Mouse (Mus musculus) naive thymus-derived CD4-positive, alpha-beta T cell, adult 5 months (primary cell): ENCODE measurements around the gene Gm3187. TPM values are rescaled to one million over a fixed set of nuclear protein-coding genes. Genes with fewer than 3 reads are reported as not detected.

Source experiments
- polyA plus RNA-seq: library from polyadenylated mRNA; unstranded; fragments of 100-300 nt; shearing (Covaris generic); gene quantifications from one replicate; pipeline ENCODE4 v1.2.1, GENCODE M21; 2017

Gene Gm3187
- polyA plus RNA-seq = not detected

DNA sequence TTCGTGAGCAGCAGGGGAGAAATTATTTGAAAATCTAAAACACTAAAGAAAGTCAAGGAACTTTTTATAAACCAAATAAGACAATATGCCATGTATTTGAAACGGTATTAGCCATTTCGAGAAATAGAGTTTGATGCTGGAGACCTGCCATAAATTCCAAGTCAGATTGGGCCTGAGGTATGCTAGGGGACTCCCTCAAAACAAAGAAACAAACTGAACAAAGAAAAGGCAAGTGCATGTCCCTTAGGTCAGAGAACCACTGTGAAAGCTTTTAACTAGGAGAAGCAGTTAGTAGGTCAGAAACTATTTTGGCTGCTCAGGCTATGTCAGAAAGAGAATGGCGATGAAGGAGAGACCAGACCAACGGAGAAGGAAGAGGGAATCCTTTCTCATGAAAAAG is at the start of gene Gm3187:
Gene Gm3187 (plus strand): TSS at position 301 of the 400 bp plus-strand sequence.

DNA sequence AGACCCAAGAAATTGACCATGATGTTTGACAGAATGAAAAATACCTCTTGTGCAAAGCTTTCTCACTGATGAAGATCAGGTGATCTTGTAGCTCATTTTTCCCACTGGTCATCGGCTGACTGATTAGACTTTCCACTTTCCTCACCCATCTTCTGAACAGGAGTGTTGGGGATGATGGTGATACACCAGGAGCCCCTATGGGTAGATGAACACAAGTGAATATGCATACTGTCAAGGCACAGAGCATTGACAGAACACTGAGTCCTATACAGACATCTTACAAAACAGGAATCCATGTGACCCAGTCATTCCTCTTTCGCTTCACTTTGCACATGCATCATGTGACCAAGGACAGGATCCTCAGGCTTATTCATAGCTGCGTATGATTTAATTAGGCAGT is 28.6 kb upstream of the Gm3187 start, which contains the start of gene Gm3194:
Gene Gm3194 (minus strand): TSS at position 101 of the 400 bp plus-strand sequence.

DNA sequence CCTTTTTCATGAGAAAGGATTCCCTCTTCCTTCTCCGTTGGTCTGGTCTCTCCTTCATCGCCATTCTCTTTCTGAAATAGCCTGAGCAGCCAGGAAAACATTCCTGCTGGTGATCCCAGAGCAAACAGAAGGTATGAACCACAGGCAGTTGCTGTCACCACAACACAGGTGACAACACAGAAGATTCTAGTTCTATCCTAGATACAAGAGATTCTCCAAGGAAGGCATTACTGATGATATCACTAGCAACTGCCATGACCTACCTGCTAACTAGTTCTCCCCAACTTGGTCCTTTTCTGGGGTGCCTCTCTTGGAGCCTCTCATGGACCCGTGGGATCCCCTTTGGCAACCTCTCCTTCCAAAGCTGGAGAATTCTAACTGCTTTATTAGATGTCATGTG is 6.3 kb upstream of the Gm3187 start, which contains the start of gene Gm8246:
Gene Gm8246 (minus strand): TSS at position 101 of the 400 bp plus-strand sequence.

DNA sequence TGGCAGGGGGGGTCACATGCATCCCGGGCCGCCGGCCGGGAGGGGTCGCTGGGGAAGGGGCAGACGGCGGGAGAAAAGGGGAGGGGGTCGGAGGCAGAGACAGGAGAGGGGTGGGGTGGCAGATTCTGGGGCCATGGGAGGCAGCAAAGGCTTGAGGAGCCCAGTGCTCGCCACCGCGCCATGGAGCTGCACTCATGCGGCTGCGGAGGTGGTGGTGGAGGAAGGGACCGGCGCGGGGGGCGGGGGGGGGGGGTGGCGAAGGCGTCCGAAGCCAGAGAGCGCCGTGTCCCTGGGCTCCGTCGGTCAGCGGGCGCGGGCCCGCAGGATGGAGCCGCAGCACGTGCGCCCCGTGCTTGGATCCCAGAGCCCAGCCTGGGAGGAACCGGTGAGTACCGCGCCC is 17.4 kb downstream of the Gm3187 start, which contains the start of gene Gm3488:
Gene Gm3488 (plus strand): TSS at position 301 of the 400 bp plus-strand sequence.

DNA sequence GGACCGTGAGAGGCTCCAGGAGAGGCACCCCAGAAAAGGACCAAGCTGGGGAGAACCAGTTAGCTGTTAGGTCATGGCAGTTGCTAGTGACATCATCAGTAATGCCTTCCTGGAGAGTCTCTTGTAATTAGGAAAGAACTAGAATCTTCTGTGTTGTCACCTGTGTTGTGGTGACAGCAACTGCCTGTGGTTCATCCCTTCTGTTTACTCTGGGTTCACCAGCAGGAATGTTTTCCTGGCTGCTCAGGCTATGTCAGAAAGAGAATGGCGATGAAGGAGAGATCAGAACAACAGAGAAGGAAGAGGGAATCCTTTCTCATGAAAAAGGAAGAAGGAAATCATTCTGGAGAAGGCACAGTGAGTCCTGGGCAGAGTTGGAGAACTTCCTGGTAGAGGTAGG is 54.2 kb downstream of the Gm3187 start, which contains the start of gene Gm3532:
Gene Gm3532 (plus strand): TSS at position 301 of the 400 bp plus-strand sequence.

Other genes with a start within 250 kb of the Gm3187 start
- gene Gm3526, start 223.6 kb upstream of the Gm3187 start, polyA plus RNA-seq = not detected
- gene Gm3542, start 149.3 kb upstream of the Gm3187 start, polyA plus RNA-seq = not detected
- not detected for gene Gm3500, start 95.2 kb upstream of the Gm3187 start, polyA plus RNA-seq
- gene Gm3194, start 28.7 kb upstream of the Gm3187 start, polyA plus RNA-seq = not detected
- gene Gm8246, start 6.4 kb upstream of the Gm3187 start, polyA plus RNA-seq = not detected
- not detected for gene Gm3488, start 17.5 kb downstream of the Gm3187 start, polyA plus RNA-seq
- gene Gm3532, start 54.3 kb downstream of the Gm3187 start, polyA plus RNA-seq = 0.25 TPM
- not detected for gene Gm8265, start 148.8 kb downstream of the Gm3187 start, polyA plus RNA-seq
- not detected for gene Gm9603, start 203.2 kb downstream of the Gm3187 start, polyA plus RNA-seq